Mouse (Mus musculus) forebrain, embryonic 13.5 days (tissue): ENCODE measurements around the gene Ccdc130. TPM values are rescaled to one million over a fixed set of nuclear protein-coding genes. Genes with fewer than 3 reads are reported as not detected.

Experiments
- ATAC-seq: fragments of 200-750 bp; cut with Nextera tagmentation; 2 replicates; pipeline ENCODE4 v1.8.0; 2017
- H3K27ac ChIP-seq: fragments of 300-500 bp; sonication (generic); 2 replicates; pipeline ENCODE4 v1.5.1; 2015; ENCODE audit warnings: inconsistent platforms, mild to moderate bottlenecking, moderate library complexity
- H3K27me3 ChIP-seq: fragments of 300-500 bp; sonication (generic); 2 replicates; pipeline ENCODE4 v1.6.1; 2015; ENCODE audit warnings: mild to moderate bottlenecking, inconsistent platforms
- H3K36me3 ChIP-seq: fragments of 300-500 bp; sonication (generic); 2 replicates; pipeline ENCODE4 v1.6.1; 2015; ENCODE audit warnings: mild to moderate bottlenecking, inconsistent platforms; ENCODE audit not compliant: poor library complexity, severe bottlenecking
- H3K4me1 ChIP-seq: fragments of 300-500 bp; sonication (generic); 2 replicates; pipeline ENCODE4 v1.6.1; 2015; ENCODE audit warnings: inconsistent platforms
- H3K4me2 ChIP-seq: fragments of 300-500 bp; sonication (generic); 2 replicates; pipeline ENCODE4 v1.6.1; 2015; ENCODE audit warnings: inconsistent platforms, mild to moderate bottlenecking, moderate library complexity
- H3K4me3 ChIP-seq: fragments of 300-500 bp; sonication (generic); 2 replicates; pipeline ENCODE4 v1.5.1; 2015; ENCODE audit warnings: mild to moderate bottlenecking, inconsistent platforms
- H3K9ac ChIP-seq: fragments of 300-500 bp; sonication (generic); 2 replicates; pipeline ENCODE4 v1.6.1; 2015; ENCODE audit warnings: mild to moderate bottlenecking, inconsistent platforms
- H3K9me3 ChIP-seq: fragments of 300-500 bp; sonication (generic); replicated peaks from 2 replicates; pipeline ENCODE4 v1.6.1; 2016; ENCODE audit warnings: inconsistent platforms
- WGBS: fragments of 180-500 bp; shearing (Covaris S2); methylation state at CpG from one replicate; pipeline ENCODE4 v1.1.7; 2015; 5-methylcytosine and 5-hydroxymethylcytosine counted together
- polyA plus RNA-seq: library from polyadenylated mRNA; unstranded; fragments of >200 nt; fragmentation: Nextera tagmentation; extraction: Ambion mirVana; gene quantifications from 2 replicates; pipeline ENCODE4 v1.2.1, GENCODE M21; 2015

The Ccdc130 gene
- polyA plus RNA-seq, 1 experiment from 2014 or later: 26.8 TPM

DNA sequence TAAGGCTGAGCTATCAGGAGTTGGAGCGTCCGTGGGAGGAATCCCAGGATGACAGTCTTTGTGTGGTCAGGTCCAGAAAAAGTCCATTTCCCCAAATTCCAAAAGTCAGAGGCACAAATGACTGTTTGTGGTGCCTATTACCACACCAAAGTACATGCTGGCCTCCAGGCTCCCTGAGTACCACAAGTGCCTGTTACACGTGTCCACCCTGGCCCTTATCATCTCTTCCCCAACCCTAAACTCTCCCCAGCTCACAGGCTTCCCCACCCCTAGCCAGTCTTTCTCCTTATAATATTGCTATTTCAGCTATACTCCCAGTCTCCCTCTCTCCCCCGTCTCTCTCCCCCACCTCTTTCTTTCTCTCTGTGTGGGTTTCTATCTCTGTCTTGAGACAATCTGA is 2.1 kb upstream of the Ccdc130 start:
- Histone ChIP-seq H3K9me3 (no peaks in the 10 kb centered on the region), H3K4me1 (peaks cover 16% of the 10 kb centered on the region), H3K27ac (no peak overlapping the region), H3K27me3 (peaks cover 5% of the 10 kb centered on the region; the same call in 1 of the 2 replicates), H3K36me3 (0 out of 2 replicates have a peak, but pooled peaks cover 5% of the 10 kb centered on the region), H3K4me3 (no peak overlapping the region), H3K4me2 (no peak overlapping the region), H3K9ac (no peak overlapping the region)
- ATAC-seq: no peak
- 80% methylated on average over 4 of the region's 4 CpGs for WGBS

DNA sequence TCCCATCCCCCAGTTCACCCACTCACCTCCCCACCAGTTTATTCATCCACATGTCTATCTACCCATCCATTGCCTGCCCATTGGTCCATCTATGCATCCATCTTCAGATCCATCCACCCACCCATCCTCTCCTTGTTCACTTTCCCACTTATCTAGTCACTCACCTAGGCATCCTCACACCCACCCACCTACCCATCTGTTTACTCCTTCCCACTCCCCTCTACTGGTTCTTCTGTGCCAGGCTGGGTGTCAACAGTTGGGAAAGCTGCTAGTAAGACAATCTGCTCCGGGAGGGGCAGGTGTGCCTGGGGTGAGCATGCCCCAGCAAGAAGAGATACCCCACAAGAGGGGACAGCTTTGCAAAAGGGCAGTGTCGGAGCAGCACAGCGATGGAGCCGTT is 9.1 kb downstream of the Ccdc130 start:
- 93% methylated on average over 4 of the region's 4 CpGs for WGBS
- H3K4me3 ChIP-seq: no peak overlapping the region
- H3K27me3 ChIP-seq: no peaks in the 10 kb centered on the region
- H3K36me3 ChIP-seq: peaks cover 81% of the 10 kb centered on the region
- H3K4me1 ChIP-seq: peaks cover 14% of the 10 kb centered on the region
- no peak for ATAC-seq
- H3K9ac ChIP-seq: no peak overlapping the region
- H3K9me3 ChIP-seq: no peaks in the 10 kb centered on the region
- H3K27ac ChIP-seq: no peak overlapping the region
- no peak overlapping the region for H3K4me2 ChIP-seq

DNA sequence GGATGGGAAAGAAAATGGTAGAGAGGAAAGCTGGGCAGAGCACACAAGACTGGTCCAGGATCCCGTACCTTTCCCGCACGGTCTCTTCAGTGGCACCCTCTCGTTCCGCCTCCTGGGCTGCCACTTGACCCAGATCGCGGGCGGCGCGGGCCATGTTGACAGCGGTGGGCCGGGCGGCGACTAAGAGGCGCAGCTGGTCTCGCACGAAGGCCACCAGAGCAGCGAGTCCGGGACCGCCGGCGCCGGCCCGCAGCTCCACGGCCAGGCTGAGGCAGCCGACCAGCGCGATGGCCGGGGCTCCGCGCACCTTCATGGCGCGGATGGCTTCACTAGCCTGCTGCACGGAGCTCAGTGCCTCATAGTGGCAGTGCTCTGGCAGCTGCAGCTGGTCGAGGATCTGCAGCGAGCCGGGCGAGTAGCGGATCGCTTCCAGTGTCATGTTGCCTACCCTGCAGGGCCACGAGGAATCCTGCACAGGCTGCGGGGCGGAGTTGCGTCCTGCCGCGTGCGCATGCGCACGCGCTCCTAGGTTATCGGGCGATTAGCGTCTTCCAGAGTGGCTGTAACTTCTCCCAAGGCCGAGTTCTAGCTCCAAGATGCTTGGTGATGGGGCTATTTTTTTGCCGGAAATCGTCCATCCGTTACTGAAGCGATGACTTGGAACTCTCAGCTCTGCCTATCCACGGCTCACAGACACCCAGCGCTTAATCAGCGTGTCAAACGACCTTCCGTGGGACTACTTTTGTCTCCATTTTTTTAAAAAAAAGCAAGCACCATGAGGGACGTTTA is 13.2 kb downstream of the Ccdc130 start, which contains the start of gene Mri1:
Gene Mri1, minus strand, starts transcription at position 505 of the 789 bp plus-strand sequence.
- Histone ChIP-seq H3K27ac (peak within 1 kb of the TSS; percentile 92), H3K9ac (peak within 1 kb of the TSS; percentile 89), H3K4me3 (peak within 1 kb of the TSS; percentile 81), H3K36me3 (peaks cover 74% of the 10 kb centered on the region), H3K27me3 (no peaks in the 10 kb centered on the region), H3K4me1 (peaks cover 18% of the 10 kb centered on the region), H3K4me2 (peak within 1 kb of the TSS; percentile 97), H3K9me3 (no peaks in the 10 kb centered on the region)
- under 1% methylated on average over 64 of the region's 64 CpGs for WGBS
- ATAC-seq: peak; percentile 93

DNA sequence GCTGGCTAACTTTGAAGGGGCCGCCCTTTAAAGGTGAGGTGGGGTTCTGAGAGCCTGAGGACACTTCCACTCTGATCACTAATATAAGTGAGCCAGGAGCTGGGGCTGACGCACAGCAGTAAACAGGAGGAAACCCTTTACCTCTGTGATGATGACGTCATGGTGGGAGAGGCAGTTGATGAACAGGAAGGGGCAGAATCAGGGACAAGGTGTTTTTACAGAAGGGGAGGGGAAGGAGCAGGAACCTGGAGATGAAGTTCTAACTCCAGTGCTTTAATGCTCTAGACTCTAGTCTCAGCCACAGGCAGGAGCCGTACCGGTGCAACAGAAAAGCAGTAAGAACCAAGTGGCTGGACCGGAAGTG is 13.7 kb downstream of the Ccdc130 start:
- Histone ChIP-seq H3K4me3 (peak overlapping the region; percentile 81), H3K4me1 (peaks cover 18% of the 10 kb centered on the region), H3K27me3 (no peaks in the 10 kb centered on the region), H3K9me3 (no peaks in the 10 kb centered on the region), H3K27ac (peak overlapping the region; percentile 92), H3K36me3 (peaks cover 74% of the 10 kb centered on the region), H3K4me2 (peak overlapping the region; percentile 97), H3K9ac (peak overlapping the region; percentile 89)
- ATAC-seq: no peak; the same call in none of the 2 replicates
- 11% methylated on average over 6 of the region's 6 CpGs for WGBS

DNA sequence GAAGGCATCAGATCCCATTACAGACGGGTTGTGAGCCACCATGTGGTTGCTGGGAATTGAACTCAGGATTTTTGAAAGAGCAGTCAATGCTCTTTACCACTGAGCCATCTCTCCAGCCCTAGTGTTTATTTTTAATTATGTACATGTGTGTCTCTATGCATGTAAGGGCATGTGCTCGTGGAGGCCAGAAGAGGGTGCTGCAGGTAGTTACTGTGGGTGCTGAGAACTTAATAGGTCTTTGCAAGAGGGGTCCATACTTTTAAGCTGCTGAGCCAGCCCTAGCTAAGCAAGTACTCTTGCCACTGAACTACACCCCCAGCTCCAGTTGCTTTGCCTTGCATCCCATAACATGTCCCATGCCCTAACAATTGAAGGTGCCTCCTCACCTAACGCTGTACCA is 14.3 kb downstream of the Ccdc130 start:
- Histone ChIP-seq H3K27ac (no peak overlapping the region), H3K27me3 (no peaks in the 10 kb centered on the region), H3K4me1 (peaks cover 18% of the 10 kb centered on the region), H3K36me3 (peaks cover 74% of the 10 kb centered on the region), H3K9me3 (no peaks in the 10 kb centered on the region), H3K4me2 (peak overlapping the region; percentile 97), H3K4me3 (peak overlapping the region; percentile 81), H3K9ac (peak overlapping the region; percentile 89)
- no peak for ATAC-seq
- WGBS: 74% methylated on average over 3 of the region's 3 CpGs

DNA sequence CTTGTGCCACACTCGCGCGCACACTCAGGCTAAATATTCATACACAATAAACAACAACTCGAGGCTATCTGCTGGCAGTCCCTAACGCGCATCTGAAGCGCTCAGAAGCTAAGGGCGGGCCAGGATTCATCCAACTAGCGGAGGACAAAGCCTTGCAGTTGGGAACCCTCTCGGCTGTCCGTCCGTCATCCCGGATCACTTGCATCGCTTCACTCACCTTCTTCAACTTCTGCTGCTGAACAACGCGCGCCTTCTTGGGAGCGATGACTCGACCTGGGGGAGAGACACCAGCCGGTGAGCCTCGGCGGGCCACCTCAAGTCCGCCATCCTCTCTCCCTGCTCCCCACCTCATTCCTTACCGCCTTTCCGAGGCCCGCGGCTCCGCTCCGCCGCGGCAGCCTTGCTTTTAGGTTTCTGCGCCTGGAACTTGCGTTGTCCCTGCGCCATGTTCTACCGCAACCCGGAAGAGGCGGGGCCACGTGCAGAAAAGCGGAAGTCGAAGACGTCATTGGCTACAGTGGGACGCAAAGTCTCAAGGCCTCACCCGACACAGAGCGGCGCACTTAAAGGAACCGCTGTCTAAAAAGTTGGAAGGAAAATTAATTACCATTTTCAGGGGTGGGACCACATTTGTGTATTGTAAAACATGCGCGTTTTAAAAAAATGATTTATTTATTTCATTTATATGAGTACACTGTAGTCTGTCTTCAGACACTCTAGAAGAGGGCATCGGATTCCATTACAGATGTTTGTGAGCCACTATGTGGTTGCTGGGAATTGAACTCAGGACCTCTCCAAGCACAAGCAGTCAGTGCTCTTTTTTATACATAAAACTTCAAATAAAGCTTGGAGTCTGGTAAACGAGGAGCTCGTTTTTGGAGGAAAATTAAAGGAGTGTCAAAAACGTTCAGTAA is 20.7 kb downstream of the Ccdc130 start, which contains the start of gene D8Ertd738e:
Gene D8Ertd738e, minus strand, starts transcription at position 463 of the 914 bp plus-strand sequence.
- 4% methylated on average over 52 of the region's 52 CpGs for WGBS
- Histone ChIP-seq H3K4me2 (peak within 1 kb of the TSS; percentile 89), H3K9ac (peak within 1 kb of the TSS; percentile 91), H3K36me3 (peaks cover 77% of the 10 kb centered on the region), H3K27me3 (no peaks in the 10 kb centered on the region), H3K4me3 (peak within 1 kb of the TSS; percentile 93), H3K27ac (peak within 1 kb of the TSS; percentile 63; the same call in 1 of the 2 replicates), H3K4me1 (peaks cover 8% of the 10 kb centered on the region; the same call in 1 of the 2 replicates), H3K9me3 (no peaks in the 10 kb centered on the region)
- peak; percentile 97 for ATAC-seq

DNA sequence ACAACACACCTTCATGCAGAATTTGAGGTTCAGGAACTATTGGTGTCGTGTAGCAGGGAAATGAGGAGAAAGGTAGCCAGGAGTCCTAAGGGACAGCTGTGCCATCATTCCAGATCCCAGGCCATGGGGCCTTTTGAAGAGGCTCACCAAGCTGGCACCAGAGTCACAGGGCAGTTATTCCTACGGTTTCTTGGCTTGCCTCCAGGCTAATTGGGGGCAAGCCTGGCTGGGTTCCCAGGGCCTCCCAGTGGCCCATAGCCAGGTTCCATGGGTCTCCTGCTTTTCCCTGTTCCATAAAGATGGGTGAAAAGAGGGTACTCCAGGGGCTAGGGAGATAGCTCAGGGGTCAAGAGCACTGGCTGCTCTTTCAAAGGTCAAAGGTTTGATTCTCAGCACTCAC is 28.4 kb downstream of the Ccdc130 start:
- Histone ChIP-seq H3K4me2 (no peak overlapping the region), H3K4me1 (peaks cover 20% of the 10 kb centered on the region), H3K9me3 (no peaks in the 10 kb centered on the region), H3K27me3 (no peaks in the 10 kb centered on the region), H3K9ac (no peak overlapping the region), H3K36me3 (peaks cover 35% of the 10 kb centered on the region), H3K27ac (no peak overlapping the region), H3K4me3 (no peak overlapping the region)
- no peak for ATAC-seq
- WGBS: 60% methylated on average over 2 of the region's 2 CpGs

DNA sequence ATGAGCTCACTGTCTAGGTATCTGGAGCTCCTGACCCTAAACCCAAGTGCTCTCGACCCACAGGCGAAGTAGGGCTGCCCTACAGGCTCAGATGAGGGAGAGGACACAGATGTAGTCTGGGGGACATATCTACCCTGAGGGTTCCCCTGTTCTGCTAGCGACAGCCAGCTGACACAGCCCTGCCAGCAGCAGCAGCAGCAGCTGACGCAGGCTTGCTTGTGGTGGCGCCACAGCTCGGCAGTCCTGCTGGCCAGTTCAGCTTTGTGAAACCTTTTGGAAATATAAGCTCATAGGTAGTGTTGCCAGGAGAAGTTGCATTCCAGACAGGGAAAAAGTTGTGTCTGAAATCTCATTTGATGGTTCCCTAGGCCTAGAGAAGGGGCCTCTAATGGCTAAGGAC is 29.0 kb downstream of the Ccdc130 start:
- Histone ChIP-seq H3K4me2 (no peak overlapping the region), H3K27ac (no peak overlapping the region), H3K9ac (no peak overlapping the region), H3K27me3 (no peaks in the 10 kb centered on the region), H3K36me3 (peaks cover 28% of the 10 kb centered on the region), H3K4me1 (peaks cover 20% of the 10 kb centered on the region), H3K9me3 (no peaks in the 10 kb centered on the region), H3K4me3 (no peak overlapping the region)
- 53% methylated on average over 6 of the region's 6 CpGs for WGBS
- no peak for ATAC-seq

DNA sequence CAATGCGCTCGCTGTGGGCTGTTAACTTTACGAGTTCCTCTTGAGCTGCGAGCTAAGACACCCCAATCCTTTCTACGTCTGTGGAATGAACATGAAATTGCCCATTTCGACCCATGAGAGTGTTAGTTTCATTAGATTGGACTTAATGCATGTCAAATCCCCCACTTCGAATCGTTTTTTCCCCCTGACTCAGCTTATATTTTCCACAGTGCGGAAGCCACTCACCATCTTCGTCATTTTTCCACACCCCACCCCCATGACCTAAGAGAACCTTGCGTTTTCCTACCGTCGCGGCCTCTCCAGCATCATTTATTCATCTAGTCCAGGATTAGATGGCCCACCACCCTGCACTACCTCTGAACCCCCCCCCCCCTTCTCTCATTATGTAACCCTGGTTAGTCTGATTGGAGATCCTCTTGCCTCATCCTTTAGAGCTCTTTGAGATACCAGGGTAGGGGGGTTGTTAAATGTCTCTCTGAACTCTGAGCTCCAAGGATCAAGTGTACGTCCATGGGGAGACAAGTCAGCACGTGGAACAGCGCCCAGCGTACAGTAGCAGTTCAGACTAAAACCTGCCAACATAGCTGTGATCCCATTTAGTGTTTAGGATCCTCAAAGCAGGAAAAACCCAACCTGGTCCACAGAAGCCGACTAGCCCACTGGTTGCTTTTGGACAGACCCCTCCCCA is 32.5 kb downstream of the Ccdc130 start:
- Histone ChIP-seq H3K9me3 (no peaks in the 10 kb centered on the region), H3K4me2 (peak overlapping the region; percentile 68), H3K27ac (peak overlapping the region; percentile 75), H3K27me3 (no peaks in the 10 kb centered on the region), H3K4me1 (peaks cover 52% of the 10 kb centered on the region), H3K4me3 (peak overlapping the region; percentile 71), H3K9ac (peak overlapping the region; percentile 73), H3K36me3 (peaks cover 26% of the 10 kb centered on the region)
- 18% methylated on average over 19 of the region's 19 CpGs for WGBS
- 0 out of 2 replicates have a peak, but pooled peaks have one; percentile 2 for ATAC-seq

DNA sequence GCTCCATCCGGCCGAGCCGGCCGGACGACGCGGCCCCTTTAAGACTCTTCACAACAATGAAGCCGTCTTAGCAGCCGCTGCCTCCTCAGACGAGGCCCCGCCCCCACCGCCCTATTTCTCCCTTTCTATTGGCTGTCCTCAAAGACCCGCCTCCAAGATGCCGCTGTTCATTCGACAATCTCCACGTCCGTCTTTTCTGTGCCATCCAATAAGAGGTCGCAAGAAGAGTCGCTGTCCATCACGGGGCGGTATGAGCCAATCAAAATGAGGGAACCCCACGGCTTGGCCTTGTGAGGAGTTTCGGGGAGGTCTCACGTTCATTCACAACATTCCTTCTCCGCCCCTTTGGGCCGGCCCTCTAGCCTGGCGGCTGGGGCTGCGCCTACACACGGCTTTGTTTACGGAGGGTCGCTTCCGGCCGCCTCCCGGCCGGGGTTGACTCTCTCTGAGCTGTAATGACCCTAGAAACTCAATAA is 33.1 kb downstream of the Ccdc130 start, which contains the start of gene Zswim4:
Gene Zswim4, minus strand, starts transcription at position 58 of the 476 bp plus-strand sequence.
- 0% methylated on average over 35 of the region's 35 CpGs for WGBS
- peak within 1 kb of the TSS; percentile 92 for H3K9ac ChIP-seq

DNA sequence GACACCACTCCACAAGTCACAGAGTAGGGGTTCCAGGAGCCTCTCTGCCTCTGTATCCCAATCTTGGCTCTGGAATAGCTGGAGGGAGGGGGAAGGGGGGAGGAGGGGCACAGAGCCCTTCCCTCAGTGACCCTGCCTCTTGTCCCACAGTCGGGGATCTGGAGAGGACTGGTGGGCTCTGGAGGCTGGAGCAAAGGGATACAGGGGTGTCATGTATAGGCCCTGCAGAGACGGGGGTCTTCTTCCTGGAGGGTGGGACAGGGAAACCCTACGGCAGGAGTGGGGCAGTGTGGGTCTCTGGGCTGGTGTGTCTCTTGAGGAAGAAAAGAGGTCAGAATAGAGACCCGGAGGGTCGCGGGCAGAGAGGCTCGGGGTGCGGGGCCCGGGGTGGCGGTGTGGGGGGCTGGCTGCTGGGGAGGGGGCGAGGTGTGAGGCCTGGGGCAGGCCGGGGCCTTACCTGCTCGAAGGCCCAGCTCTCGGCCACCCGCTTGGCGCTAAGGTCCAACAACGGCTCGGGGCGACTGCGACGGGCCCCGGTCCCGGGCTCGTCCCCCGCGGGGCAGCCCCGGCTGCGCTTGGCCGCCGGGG is 33.7 kb downstream of the Ccdc130 start:
- peak overlapping the region; percentile 92 for H3K9ac ChIP-seq
- ATAC-seq: peak; percentile 17
- H3K36me3 ChIP-seq: peaks cover 35% of the 10 kb centered on the region
- H3K9me3 ChIP-seq: no peaks in the 10 kb centered on the region
- peak overlapping the region; percentile 71 for H3K4me3 ChIP-seq
- H3K27ac ChIP-seq: peak overlapping the region; percentile 20
- H3K4me2 ChIP-seq: peak overlapping the region; percentile 78
- 2% methylated on average over 26 of the region's 30 CpGs for WGBS
- H3K27me3 ChIP-seq: no peaks in the 10 kb centered on the region
- H3K4me1 ChIP-seq: peaks cover 48% of the 10 kb centered on the region

More for the DNA sequence above, 33.1 kb downstream of the Ccdc130 start, which contains the start of gene Zswim4:
- peak; percentile 99 for ATAC-seq
- H3K27ac ChIP-seq: peak within 1 kb of the TSS; percentile 75
- H3K27me3 ChIP-seq: no peaks in the 10 kb centered on the region
- no peaks in the 10 kb centered on the region for H3K9me3 ChIP-seq
- H3K36me3 ChIP-seq: peaks cover 30% of the 10 kb centered on the region
- H3K4me3 ChIP-seq: peak within 1 kb of the TSS; percentile 71
- H3K4me2 ChIP-seq: peak within 1 kb of the TSS; percentile 78
- H3K4me1 ChIP-seq: peaks cover 54% of the 10 kb centered on the region
